Mouse (Mus musculus) Muller cell, postnatal 12 days (primary cell): ENCODE measurements around the gene Rec114.

Experiments
- DNase-seq: peaks from one replicate; pipeline ENCODE4 v3.0.0-alpha.2; 2015; ENCODE audit errors: inconsistent ontology term

Rec114 gene

DNA sequence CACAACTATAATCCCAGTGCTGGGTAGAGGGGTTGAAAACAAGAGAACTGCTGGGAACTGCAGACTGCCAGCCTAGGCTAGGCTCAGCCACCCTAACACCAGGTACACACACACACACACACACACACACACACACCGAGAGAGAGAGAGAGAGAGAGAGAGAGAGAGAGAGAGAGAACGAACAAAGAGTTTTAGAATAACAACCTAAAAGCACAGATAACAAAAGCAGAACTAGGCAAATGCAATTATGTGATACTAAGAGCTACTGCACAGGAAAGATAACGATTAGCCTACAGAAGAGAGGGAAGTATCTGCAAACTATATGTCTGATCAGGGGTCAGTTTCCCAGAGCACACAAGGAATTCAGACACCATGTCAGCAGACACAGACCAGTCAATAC lies 24.8 kb downstream of the Rec114 start:
- DNase-seq: no peak

GRCm38 (mm10) chr9:58716886-58717285 lies 26.9 kb downstream of the Rec114 start:
- DNase-seq: no peak

GRCm38 (mm10) chr9:58710642-58711041 lies 33.1 kb downstream of the Rec114 start:
- no peak for DNase-seq

DNA sequence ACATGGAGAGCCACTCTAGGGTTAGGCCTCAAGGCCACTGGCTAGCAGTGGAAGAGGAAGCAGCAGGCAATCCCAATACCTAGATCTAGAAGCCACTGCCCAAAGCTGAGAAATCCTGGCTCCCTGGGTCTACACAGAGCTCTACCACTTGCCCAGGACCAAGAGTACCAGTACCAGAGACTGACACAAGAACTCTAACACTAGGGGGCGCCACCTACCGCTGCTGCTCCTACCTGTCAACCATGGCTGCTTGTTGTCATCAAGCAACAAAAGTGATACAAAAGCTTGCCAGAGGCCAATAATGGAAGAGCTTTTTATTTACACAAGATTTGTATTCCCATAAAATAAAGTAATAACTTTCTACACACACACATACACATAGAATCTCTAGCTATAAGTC lies 33.8 kb downstream of the Rec114 start:
- no peak for DNase-seq

DNA sequence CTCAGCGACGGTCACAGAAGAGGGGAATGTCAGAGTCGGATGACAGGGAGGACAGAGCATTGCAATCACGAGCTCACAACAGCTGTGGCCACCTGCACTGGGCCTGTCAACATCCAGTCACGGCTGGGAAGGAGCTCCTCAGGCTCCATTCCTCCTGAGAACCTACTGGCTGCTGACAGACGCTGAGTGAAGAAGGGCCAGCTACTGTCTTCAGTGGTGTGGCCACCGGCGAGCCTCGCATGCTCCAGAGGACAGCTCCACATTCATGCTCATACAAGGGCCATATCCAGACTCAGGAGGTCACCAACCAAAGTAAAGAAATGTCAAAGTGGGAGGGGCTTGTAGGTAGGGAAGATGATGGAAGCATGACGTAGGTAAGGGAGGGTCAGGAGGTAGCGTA lies 36.0 kb downstream of the Rec114 start:
- DNase-seq: no peak

DNA sequence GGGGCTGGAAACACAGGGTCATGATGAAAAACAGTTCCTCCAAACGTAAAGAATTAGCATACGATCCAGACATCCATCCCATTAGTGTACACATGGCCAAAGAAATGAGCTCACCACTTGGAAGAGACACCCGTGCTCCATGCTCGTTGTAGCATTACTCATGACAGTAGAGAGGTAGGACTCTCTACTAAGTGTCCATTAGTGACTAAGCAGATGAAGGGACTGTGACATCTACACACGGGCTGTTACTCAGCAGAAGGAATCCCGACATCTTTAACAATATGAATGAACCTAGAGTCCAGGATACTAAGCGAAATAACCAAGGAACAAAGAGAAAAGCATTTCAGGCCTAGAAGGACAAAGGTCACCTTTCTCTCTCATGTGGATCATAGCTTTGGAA lies 37.7 kb downstream of the Rec114 start:
- no peak for DNase-seq

GRCm38 (mm10) chr9:58703766-58704165 lies 40.0 kb downstream of the Rec114 start:
- DNase-seq: no peak

GRCm38 (mm10) chr9:58701751-58702150 lies 42.0 kb downstream of the Rec114 start:
- DNase-seq: no peak

DNA sequence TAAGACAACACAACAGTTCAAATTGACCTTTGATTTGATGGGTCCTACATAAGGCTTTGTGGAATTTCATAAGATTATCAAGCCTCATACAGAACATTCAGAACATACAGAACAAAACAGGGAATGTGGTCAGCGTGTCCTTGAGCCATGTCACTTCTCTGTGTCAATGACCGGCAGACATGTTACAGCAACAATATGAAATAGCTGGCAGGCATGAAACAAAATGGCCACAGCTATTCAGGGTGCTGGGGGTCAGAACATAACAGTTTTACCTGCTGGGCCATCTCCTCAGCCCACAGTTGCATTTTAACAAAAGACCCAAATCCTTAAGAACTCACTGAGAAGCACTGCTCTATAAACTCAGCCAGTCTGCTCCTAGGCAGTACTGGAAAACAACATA lies 45.3 kb downstream of the Rec114 start:
- DNase-seq: no peak

GRCm38 (mm10) chr9:58691471-58691870 lies 52.3 kb downstream of the Rec114 start:
- no peak for DNase-seq

DNA sequence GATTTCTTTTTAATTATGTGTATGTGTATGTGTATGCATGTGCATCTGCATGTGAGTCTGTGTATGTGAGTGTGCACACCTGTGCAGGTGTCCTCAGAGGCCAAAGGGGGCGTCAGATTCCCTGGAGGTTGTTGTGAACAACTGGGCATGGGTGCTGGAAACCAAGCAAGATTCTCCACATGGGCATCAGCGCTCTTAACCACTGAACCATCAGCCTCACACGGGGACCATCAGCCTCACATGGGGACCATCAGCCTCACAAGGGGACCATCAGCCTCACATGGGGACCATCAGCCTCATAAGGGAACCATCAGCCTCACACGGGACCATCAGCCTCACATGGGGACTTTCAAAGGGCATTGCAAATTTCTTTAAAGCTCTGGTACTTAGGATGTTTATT lies 53.1 kb downstream of the Rec114 start:
- no peak for DNase-seq

DNA sequence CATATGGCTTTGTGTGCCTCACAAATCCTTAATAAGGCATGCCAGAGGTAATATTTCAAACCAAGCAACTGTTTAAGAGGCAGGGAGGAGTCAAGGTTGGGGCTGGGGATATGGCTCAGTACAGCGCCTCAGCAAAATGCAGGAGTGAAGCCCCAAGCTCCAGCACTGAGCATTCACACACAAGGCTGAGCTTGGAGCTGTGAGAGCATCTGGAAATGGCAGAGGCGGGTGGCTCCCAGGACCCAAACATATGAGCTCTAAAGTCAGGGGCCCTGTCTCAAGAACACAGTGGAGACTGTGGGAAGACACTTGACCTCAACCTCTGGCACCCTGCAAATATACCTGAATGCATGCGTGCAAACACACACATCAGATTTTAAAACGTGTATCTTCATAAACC lies 55.7 kb downstream of the Rec114 start:
- no peak for DNase-seq

DNA sequence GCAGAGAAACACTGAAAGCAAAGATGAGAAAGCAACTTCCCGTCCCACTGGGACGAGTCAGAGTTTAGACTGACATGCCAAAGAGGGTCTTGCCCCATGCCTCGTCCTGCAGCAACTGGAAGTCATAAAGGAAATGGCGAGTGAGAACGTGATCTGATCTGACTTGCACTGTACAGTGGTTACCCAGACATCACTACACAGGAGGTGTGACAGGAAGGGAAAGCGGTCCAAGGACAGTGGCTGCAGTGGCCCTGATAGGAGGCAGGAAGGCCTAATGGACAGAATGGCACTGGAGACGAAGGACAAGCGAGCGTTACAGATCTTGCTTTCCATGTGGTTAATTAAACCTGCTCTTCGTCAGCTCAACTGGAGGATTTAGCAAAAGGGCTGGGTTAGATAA lies 58.5 kb downstream of the Rec114 start:
- no peak for DNase-seq

GRCm38 (mm10) chr9:58683372-58683771 lies 60.4 kb downstream of the Rec114 start:
- DNase-seq: peak; percentile 50

DNA sequence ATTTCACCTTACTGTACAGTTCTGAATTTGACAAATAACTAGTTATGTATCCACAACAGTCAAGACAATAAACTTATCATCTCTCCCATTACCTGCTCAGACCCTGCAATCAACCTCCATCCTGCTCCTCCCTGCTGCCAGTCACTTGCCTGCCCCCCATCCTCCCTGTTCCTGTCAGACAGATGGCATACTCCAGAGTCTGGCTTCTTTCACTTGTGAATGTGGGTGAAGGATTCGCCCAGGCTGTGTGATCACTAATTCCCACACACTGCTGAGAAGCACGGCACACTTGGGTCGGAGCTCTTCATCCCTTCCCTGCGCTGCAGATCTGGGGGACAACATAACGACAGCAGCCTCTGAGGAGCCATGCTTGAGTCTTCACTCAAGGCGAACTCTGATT lies 61.7 kb downstream of the Rec114 start:
- no peak for DNase-seq

- DNase-seq: no peak
These were observed 62.4 kb downstream of the Rec114 start for GRCm38 (mm10) chr9:58681411-58681810.

DNA sequence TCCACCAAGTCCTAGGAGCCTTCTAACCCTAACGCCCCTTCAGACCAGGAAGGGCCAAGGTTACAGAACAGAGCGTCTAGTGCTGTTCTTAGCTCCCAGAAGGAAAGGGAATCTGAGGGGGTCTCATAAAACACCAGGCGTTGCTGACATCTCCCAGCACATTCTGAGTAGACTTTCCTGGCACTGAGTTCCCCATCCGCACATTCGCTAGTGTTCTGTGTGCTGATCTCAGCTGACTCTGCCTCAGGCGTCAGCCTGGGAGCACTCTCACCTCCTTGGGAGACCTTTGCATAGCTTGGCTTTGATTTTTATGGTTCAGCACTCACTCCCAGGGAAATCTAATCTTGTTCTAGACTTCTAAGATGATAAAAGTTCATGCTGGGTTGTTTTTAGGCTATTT lies 68.4 kb downstream of the Rec114 start:
- DNase-seq: no peak

GRCm38 (mm10) chr9:58674736-58675135 lies 69.0 kb downstream of the Rec114 start:
- DNase-seq: no peak

DNA sequence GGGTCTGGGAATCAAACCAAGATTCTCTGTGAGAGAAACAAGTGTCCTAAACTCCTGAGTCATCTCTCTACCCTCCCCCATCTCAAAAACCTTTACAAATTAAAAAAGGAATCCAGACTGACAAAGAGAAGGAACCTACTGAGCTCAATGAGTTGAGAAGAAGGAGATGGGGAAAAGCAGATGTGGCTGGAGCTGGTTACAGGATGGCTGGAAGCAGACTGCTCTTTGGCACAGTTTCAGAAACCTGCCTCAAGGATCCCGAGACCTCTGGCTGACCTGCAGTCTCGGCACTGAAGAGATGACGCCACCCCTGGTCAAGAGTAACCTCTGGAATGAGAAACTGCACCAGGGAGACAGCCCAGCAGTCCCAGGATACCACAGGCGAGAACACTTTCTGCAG lies 71.3 kb downstream of the Rec114 start:
- DNase-seq: peak; percentile 62

GRCm38 (mm10) chr9:58669819-58670218 lies 73.9 kb downstream of the Rec114 start:
- no peak for DNase-seq

- DNase-seq: peak; percentile 72
These were observed 74.7 kb downstream of the Rec114 start for GRCm38 (mm10) chr9:58669071-58669470.

DNA sequence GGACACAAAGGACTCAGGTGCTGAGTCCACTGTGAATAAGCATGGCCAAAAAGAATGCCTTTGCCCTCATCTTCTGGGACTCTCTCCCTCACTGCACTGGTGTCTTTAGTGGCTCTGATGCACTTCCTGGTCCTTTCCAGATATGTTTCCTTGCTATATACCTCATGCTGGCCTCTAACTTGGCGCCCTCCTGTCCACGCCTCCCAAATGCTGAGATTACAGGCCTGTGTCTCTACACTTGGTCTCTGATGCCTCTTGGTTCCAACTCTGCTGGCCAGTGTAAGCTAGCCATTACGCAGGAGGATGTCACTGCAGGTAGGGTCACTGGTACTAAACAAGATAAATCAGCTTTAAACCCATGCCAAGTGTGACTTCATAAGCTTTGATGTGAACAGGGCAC lies 75.6 kb downstream of the Rec114 start:
- no peak for DNase-seq

- no peak for DNase-seq
These were observed 76.5 kb downstream of the Rec114 start for GRCm38 (mm10) chr9:58667244-58667643.

- no peak for DNase-seq
These were observed 77.6 kb downstream of the Rec114 start for GRCm38 (mm10) chr9:58666191-58666590.

- DNase-seq: no peak
These were observed 78.3 kb downstream of the Rec114 start for GRCm38 (mm10) chr9:58665492-58665891.
